Mouse (Mus musculus) urinary bladder, adult 2 months (tissue): Measurements from ENCODE around the gene Alox5ap. TPM values are rescaled to one million over a fixed set of nuclear protein-coding genes. Genes with fewer than 3 reads are reported as not detected.

Source experiments
- polyA plus RNA-seq: library from polyadenylated mRNA; depleted of rRNA; stranded (reverse); fragments of >200 nt; gene quantifications from 2 replicates; pipeline ENCODE4 v1.2.3, GENCODE M21; 2012; rRNA removed

The Alox5ap gene
- polyA plus RNA-seq, 1 experiment: 36.0 TPM

Other genes with a start within 250 kb of the Alox5ap start
- 16.9 and 21.6 TPM in 2 replicates for gene Uspl1, start 80.4 kb upstream of the Alox5ap start, polyA plus RNA-seq
- gene Hmgb1, start 80.3 kb upstream of the Alox5ap start, polyA plus RNA-seq: 230 and 291 TPM in 2 replicates
- gene Medag, start 147.0 kb downstream of the Alox5ap start, polyA plus RNA-seq: 30.4 and 31.6 TPM in 2 replicates
- 0.21 and 0.37 TPM in 2 replicates for gene Tex26, start 174.9 kb downstream of the Alox5ap start, polyA plus RNA-seq